Mouse (Mus musculus) testis, adult 2 months (tissue): ENCODE measurements around the gene Tfeb. TPM values are rescaled to one million over a fixed set of nuclear protein-coding genes. Genes with fewer than 3 reads are reported as not detected.
A peak's percentile ranks its signal among the peaks of the same experiment; 100 is the strongest.

ENCODE experiments used
- H3K27ac ChIP-seq: fragments of 200-500 bp; 2 replicates; pipeline ENCODE4 v1.5.1; 2012; ENCODE audit warnings: low read depth, low read length; ENCODE audit not compliant: control insufficient read depth, insufficient read depth
- H3K27me3 ChIP-seq: fragments of 200-500 bp; 2 replicates; pipeline ENCODE4 v1.6.1; 2012; ENCODE audit warnings: mild to moderate bottlenecking, low read length, moderate library complexity; ENCODE audit not compliant: control insufficient read depth, insufficient read depth
- H3K36me3 ChIP-seq: fragments of 200-500 bp; 2 replicates; pipeline ENCODE4 v1.6.1; 2012; ENCODE audit warnings: mild to moderate bottlenecking, low read length; ENCODE audit not compliant: control insufficient read depth, insufficient read depth
- H3K4me1 ChIP-seq: fragments of 200-500 bp; 2 replicates; pipeline ENCODE4 v1.6.1; 2012; ENCODE audit warnings: low read length; ENCODE audit not compliant: control insufficient read depth, insufficient read depth
- H3K4me3 ChIP-seq: fragments of 200-500 bp; 2 replicates; pipeline ENCODE4 v1.5.1; 2012; ENCODE audit warnings: low read depth, mild to moderate bottlenecking, low read length, moderate library complexity, mixed read lengths; ENCODE audit not compliant: control insufficient read depth
- CTCF ChIP-seq: fragments of 200-500 bp; IDR thresholded peaks from 2 replicates; pipeline ENCODE4 v1.5.1; 2012; ENCODE audit warnings: low read depth, mild to moderate bottlenecking, inconsistent platforms, low read length, moderate library complexity; ENCODE audit not compliant: control insufficient read depth, insufficient read depth, insufficient replicate concordance
- POLR2A ChIP-seq: fragments of 200-500 bp; IDR thresholded peaks from 2 replicates; pipeline ENCODE4 v1.6.1; 2012; ENCODE audit warnings: low read depth, mild to moderate bottlenecking, inconsistent platforms, low read length, moderate library complexity; ENCODE audit not compliant: control insufficient read depth
- polyA plus RNA-seq: library from polyadenylated mRNA; depleted of rRNA; stranded (reverse); fragments of >200 nt; gene quantifications from 2 replicates; pipeline ENCODE4 v1.2.3, GENCODE M21; 2012

The Tfeb gene
- polyA plus RNA-seq, 1 experiment = 4.4 TPM

- H3K27ac ChIP-seq = no peak overlapping the region
- no peaks in the 10 kb centered on the region; the same call in 1 of the 2 replicates for H3K4me1 ChIP-seq
- no peaks in the 10 kb centered on the region for H3K27me3 ChIP-seq
- H3K36me3 ChIP-seq = no peaks in the 10 kb centered on the region
- TF ChIP-seq POLR2A (no peak), CTCF (no peak)
- no peak overlapping the region for H3K4me3 ChIP-seq
These were observed 46.8 kb downstream of the Tfeb start for GRCm38 (mm10) chr17:47783445-47784223.

GRCm38 (mm10) chr17:47784411-47784810, 47.6 kb downstream of the Tfeb start:
- no peak for TF ChIP-seq POLR2A
- no peak for TF ChIP-seq CTCF
- Histone ChIP-seq H3K4me1 (no peaks in the 10 kb centered on the region; the same call in 1 of the 2 replicates), H3K27me3 (no peaks in the 10 kb centered on the region), H3K4me3 (no peak overlapping the region), H3K27ac (no peak overlapping the region), H3K36me3 (no peaks in the 10 kb centered on the region)

GRCm38 (mm10) chr17:47787632-47788031, 50.8 kb downstream of the Tfeb start:
- H3K27me3 ChIP-seq = no peaks in the 10 kb centered on the region
- H3K4me1 ChIP-seq = peaks cover 6% of the 10 kb centered on the region
- TF ChIP-seq POLR2A = no peak
- TF ChIP-seq CTCF = no peak
- H3K4me3 ChIP-seq = no peak overlapping the region
- no peak overlapping the region for H3K27ac ChIP-seq
- H3K36me3 ChIP-seq = no peaks in the 10 kb centered on the region

GRCm38 (mm10) chr17:47788306-47788705, 51.5 kb downstream of the Tfeb start:
- Histone ChIP-seq H3K4me3 (no peak overlapping the region), H3K36me3 (no peaks in the 10 kb centered on the region), H3K27me3 (no peaks in the 10 kb centered on the region), H3K27ac (no peak overlapping the region), H3K4me1 (peaks cover 10% of the 10 kb centered on the region)
- no peak for TF ChIP-seq CTCF
- TF ChIP-seq POLR2A = no peak

GRCm38 (mm10) chr17:47788996-47789395, 52.2 kb downstream of the Tfeb start:
- no peak overlapping the region for H3K27ac ChIP-seq
- peaks cover 10% of the 10 kb centered on the region for H3K4me1 ChIP-seq
- no peak overlapping the region for H3K4me3 ChIP-seq
- no peaks in the 10 kb centered on the region for H3K36me3 ChIP-seq
- no peak for TF ChIP-seq POLR2A
- TF ChIP-seq CTCF = no peak
- H3K27me3 ChIP-seq = no peaks in the 10 kb centered on the region

GRCm38 (mm10) chr17:47792098-47792863, 55.5 kb downstream of the Tfeb start:
- Histone ChIP-seq H3K4me3 (no peak overlapping the region), H3K27me3 (no peaks in the 10 kb centered on the region), H3K27ac (no peak overlapping the region), H3K4me1 (peaks cover 10% of the 10 kb centered on the region), H3K36me3 (no peaks in the 10 kb centered on the region)
- TF ChIP-seq POLR2A = no peak
- TF ChIP-seq CTCF = peak; percentile 96

- Histone ChIP-seq H3K4me3 (no peak overlapping the region), H3K36me3 (no peaks in the 10 kb centered on the region), H3K27ac (no peak overlapping the region), H3K4me1 (peaks cover 10% of the 10 kb centered on the region), H3K27me3 (no peaks in the 10 kb centered on the region)
- peak; percentile 78; the same call in 1 of the 2 replicates for TF ChIP-seq CTCF
- no peak for TF ChIP-seq POLR2A
These were observed 56.5 kb downstream of the Tfeb start for GRCm38 (mm10) chr17:47793377-47793776.
